Mouse (Mus musculus) activated CD4-positive, CD25-positive, alpha-beta regulatory T cell, adult 4 months (primary cell): ENCODE data around the gene Bola1. TPM values are rescaled to one million over a fixed set of nuclear protein-coding genes. Genes with fewer than 3 reads are reported as not detected.
A peak's percentile ranks its signal among the peaks of the same experiment; 100 is the strongest.

Experiments
- ATAC-seq: one replicate; pipeline ENCODE4 v1.8.0; 2017
- polyA plus RNA-seq, 2 experiments: library from polyadenylated mRNA; unstranded; fragments of 100-300 nt; shearing (Covaris generic); gene quantifications; one replicate each; pipeline ENCODE4 v1.2.1; 2017

Gene Bola1
- polyA plus RNA-seq, 2 experiments from 2014 or later = 31.4 to 31.8 TPM

DNA sequence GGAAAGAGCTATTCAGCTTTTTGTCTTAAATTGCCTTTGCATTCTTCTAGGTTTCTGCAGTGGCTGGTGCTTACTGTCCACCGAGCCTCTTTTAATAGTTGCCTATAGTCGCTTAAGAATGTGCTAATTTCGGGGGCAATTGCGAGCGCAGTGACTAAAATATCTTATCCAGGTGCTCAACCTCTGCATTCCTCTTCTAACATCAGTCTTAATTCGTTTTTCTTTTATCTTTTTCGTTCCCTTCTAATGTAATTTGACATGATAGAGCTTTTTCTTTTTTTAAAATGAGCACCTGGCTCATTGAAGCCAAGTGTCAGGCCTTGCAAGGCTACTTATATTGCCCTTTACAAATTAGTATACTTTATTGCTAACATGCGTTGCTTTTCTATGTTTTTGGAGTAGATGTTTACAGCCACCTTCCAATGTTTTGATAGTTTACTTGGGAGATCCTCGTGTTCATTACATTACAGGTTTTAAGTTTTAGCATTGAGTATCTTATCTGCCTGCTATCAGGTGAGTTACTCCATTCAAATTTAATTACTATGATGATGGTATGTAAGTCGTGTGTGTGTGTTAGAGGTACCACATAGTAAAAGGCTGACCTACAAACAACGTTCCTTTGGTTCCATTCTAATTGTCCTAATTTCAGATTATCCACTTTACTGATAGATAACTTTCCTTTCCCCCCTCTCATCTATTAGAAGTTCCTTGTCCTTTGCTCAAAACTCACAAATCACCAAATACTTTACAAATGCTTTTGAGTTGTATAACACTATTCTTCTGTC is 28.0 kb upstream of the Bola1 start:
- ATAC-seq = no peak

- ATAC-seq = peak; percentile 56
Measured at GRCm38 (mm10) chr3:96246427-96246856, 26.9 kb upstream of the Bola1 start, which contains the start of gene Hist2h3c1. Hist2h3c1 (plus strand) TSS chr3:96246685.

DNA sequence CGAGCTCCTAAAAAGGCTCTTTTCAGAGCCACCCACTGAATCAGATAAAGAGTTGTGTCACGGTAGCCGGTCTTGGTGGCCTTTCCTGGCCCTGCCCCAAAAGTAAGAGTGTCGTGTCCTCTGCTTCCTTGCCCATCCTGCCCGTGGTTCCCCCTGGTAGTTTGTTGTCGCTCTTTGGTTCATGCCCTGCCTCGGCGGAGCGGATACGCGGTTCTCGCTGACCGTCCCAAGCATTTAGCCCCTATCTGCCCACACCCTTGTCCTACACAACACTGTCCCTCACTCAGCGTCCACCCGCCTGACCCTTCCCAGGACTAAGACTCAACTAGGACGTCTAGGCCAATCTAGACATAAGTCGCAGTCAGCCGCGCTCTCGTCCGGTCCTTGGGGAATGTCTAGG is 26.5 kb upstream of the Bola1 start:
- peak; percentile 33 for ATAC-seq

GRCm38 (mm10) chr3:96245003-96245886 is 25.7 kb upstream of the Bola1 start, which contains the start of gene Hist2h2aa1:
Hist2h2aa1 (plus strand) TSS chr3:96245497.
- ATAC-seq = peak; percentile 74

DNA sequence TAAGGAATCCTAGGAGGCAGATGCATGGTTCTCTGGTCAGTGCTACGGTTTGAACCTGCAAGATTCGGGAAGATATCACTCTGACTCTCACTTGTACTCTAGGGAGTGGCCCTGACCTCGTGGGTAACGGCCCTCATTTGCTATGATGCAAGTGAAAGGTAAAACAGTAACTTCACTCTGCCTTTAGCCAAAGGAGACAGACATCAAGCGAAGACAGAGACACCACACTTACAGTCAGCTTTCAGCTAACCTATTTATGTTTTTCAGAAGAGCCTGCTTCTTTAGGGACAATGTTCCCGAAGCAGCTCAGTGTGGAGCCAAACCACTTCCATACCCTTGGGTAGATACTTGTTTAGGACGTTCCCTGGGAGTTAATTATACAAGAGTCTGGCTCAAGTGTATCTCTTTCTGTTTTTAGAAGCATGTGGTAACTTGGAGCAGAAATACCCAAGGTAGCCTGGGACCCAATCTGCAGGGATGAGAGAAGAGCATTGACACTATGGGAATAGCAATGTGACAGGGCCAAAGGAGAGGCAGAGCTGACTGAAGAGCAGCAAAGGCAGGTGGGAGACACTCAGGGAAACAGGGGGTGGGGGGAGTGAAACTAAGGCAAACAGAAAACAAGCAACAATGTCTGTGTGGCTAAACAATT is 24.5 kb upstream of the Bola1 start:
- no peak for ATAC-seq

- ATAC-seq = no peak
Measured at GRCm38 (mm10) chr3:96240799-96241197, 21.3 kb upstream of the Bola1 start.

- ATAC-seq = peak; percentile 75
Measured at GRCm38 (mm10) chr3:96239949-96240798, 20.7 kb upstream of the Bola1 start, which contains the start of gene Hist2h2aa2. Hist2h2aa2 (minus strand) TSS chr3:96240276.

DNA sequence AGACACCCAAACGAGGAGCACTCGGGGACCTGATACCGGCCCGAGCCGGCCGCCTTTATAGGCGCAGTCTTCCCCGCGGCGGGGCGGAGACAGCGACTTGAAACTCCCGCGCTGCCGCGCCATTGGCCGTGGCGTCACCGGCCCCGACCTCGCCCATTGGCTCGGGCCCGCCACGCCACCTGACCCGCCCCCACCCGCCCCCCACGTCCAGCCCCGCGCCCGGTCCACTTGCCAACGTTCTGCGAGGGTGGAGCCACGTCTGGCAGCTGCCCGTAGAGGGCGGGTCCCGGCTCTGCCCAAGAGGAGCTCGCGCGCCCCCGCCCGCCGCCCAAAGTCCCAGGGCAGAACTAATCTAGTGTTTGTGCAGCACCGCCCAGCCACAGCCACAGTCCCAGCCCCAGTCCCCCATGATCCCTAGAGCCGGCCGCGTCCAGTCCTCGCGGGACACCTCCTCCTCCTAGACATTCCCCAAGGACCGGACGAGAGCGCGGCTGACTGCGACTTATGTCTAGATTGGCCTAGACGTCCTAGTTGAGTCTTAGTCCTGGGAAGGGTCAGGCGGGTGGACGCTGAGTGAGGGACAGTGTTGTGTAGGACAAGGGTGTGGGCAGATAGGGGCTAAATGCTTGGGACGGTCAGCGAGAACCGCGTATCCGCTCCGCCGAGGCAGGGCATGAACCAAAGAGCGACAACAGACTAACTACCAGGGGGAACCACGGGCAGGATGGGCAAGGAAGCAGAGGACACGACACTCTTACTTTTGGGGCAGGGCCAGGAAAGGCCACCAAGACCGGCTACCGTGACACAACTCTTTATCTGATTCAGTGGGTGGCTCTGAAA is 19.7 kb upstream of the Bola1 start, which contains the start of gene Hist2h3c2:
TSS of gene Hist2h3c2 (minus strand) at position 174 of the 840 bp plus-strand sequence.
- peak; percentile 67 for ATAC-seq

- ATAC-seq = no peak
Measured at GRCm38 (mm10) chr3:96237904-96238511, 18.5 kb upstream of the Bola1 start.

DNA sequence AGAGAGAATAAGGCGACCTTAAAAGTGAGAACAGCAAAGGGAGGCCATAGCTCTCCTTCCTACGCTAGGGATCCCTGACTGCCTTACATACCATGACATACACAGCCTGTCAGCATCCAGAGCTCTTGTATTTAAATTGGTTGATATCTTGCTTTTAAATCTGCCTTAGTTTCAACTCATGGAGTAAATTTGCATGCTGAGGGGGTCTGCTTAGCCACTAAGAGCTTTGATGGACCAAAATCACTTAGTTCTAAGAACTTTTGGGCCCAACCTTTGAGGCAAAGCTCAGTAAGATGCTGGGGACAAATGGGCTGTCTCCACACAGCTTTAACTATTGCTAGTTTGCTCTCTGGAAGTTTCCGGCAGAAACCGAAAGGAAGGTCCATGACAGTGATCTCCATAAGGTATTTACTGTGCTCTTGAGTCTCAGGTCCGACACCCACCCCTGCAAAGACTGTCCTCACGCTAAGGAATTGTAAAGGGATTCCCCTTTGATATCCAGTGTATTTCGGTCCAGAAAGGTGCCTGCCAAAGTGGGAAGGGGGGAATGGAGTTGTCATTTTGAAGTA is 17.9 kb upstream of the Bola1 start:
- ATAC-seq = no peak

GRCm38 (mm10) chr3:96236834-96237334 is 17.4 kb upstream of the Bola1 start:
- ATAC-seq = no peak

GRCm38 (mm10) chr3:96235836-96236235 is 16.3 kb upstream of the Bola1 start:
- ATAC-seq = no peak

DNA sequence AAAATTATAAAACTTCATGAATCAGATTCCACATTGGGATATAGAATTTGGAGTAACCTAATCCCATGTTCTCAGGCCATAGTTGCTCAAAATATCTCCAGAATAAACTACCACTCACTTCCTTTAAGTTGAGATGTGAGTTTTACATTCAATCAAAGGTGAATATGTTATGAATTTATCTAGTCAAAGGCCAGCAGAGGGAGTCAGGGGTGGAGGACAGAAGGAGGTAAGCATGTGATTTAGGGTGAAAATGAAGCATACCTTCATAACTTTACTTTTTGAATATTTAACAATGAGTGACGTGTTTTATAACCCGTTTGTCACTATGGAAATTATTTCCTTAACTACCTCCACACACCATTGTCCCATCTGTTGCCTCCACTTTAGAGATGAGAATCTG is 15.4 kb upstream of the Bola1 start:
- no peak for ATAC-seq

- ATAC-seq = no peak
Measured at GRCm38 (mm10) chr3:96231758-96232120, 12.2 kb upstream of the Bola1 start.

- ATAC-seq = no peak
Measured at GRCm38 (mm10) chr3:96230910-96231757, 11.6 kb upstream of the Bola1 start.

- no peak for ATAC-seq
Measured at GRCm38 (mm10) chr3:96230404-96230803, 10.9 kb upstream of the Bola1 start.

GRCm38 (mm10) chr3:96228828-96229227 is 9.3 kb upstream of the Bola1 start:
- ATAC-seq = no peak

DNA sequence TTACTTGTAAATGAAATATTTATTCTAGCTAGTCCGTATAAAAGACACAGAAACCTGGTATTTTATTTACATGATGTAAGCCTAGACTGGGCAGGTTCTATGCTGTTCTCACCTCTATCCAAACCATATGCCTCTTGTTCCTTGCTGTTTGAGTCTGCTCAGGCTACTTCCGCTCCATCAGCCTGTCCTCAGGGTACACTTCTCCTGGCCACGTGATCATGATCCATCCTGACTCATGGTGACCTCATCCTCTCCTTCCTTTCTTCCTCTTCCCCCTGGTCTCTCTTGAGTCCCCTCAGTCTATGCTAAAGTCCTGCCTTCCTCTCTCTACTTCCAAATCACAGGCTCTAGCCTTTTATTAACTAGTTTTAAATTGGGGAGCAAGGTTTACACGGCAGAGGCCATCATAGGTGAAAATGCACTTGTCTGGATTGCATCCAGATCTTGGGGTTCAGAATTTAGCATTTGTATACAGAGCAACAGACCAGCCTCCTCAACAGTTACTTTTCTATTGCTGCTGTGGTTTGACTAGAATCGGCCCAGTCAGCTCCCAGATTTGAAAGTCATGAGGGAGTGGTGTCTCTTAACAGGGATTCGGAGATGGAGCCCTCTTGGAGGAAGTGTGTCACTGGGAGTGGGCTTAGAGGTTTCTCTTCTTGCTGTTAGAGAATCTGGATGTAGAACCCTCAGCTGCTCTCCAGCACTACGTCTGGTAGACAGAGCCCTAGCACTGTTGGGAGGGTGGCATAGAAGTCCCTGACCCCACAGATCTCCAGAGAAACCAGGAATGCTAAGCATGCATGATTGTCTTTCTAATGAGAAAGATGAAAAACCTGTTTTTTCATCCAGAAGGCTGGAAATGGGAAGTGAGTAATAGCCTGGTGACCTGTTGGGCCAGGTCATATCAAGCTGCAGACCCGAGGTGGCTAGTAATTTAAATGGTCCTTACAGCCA is 7.5 kb upstream of the Bola1 start:
- no peak for ATAC-seq
